Comparison of ENCODE assay signal across 26 mouse cellular contexts in genomic region chr3:116773836-116774235, GRCm38 (mm10). TPM values are rescaled to one million over a fixed set of nuclear protein-coding genes. Genes with fewer than 3 reads are reported as not detected.
DNase-seq lines count a peak whose midpoint lies in the region; ATAC-seq and TF ChIP-seq lines count a peak whose summit lies in the region.
"Had no signal": no experiment of that assay in that cellular context is flagged by ENCODE, and none has a peak within 500 bp of the region (broad histone marks: within the 10 kb centered on the region; RNA-seq: fewer than 3 reads in every experiment).

No protein-coding gene starts in this region.

- H3K4me1 ChIP-seq in E14TG2a.4 (replicated peaks; ENCODE audit: low read depth, low read length), result peaks cover 18% of the 10 kb centered on the region; the same call in 1 of the 2 replicates
- no peaks in the 10 kb centered on the region for H3K4me1 ChIP-seq in limb, embryonic 15.5 days
- H3K4me1 ChIP-seq in hindbrain, embryonic 10.5 days (replicated peaks), result no peaks in the 10 kb centered on the region
- H3K4me1 ChIP-seq: embryonic facial prominence, embryonic 15.5 days; forebrain, embryonic 10.5 days; heart, embryonic 10.5 days; heart, embryonic 15.5 days; hindbrain, embryonic 12.5 days had no signal

- H3K27me3 ChIP-seq in E14TG2a.4 (ENCODE audit: insufficient read depth, low read length), result no peaks in the 10 kb centered on the region
- no peaks in the 10 kb centered on the region for H3K27me3 ChIP-seq in limb, embryonic 15.5 days
- H3K27me3 ChIP-seq in hindbrain, embryonic 10.5 days (ENCODE audit: insufficient read depth, poor library complexity, severe bottlenecking), result no peaks in the 10 kb centered on the region
- H3K27me3 ChIP-seq: embryonic facial prominence, embryonic 15.5 days; heart, embryonic 15.5 days; hindbrain, embryonic 12.5 days had no signal

- H3K9me3 ChIP-seq in E14TG2a.4 (ENCODE audit: low read length), result no peaks in the 10 kb centered on the region
- no peaks in the 10 kb centered on the region for H3K9me3 ChIP-seq in limb, embryonic 15.5 days
- no peaks in the 10 kb centered on the region for H3K9me3 ChIP-seq in hindbrain, embryonic 10.5 days
- H3K9me3 ChIP-seq: embryonic facial prominence, embryonic 15.5 days; forebrain, embryonic 10.5 days; G1E; heart, embryonic 10.5 days; heart, embryonic 15.5 days; hindbrain, embryonic 12.5 days had no signal

- ATAC-seq in limb, embryonic 15.5 days (ENCODE audit: insufficient number of reproducible peaks, low FRiP score, low TSS enrichment, low read depth), result 0 out of 2 replicates have a peak, but pooled peaks have one; percentile 24
- ATAC-seq: CD4-positive, CD25-positive, alpha-beta regulatory T cell, adult 4 months; forebrain, embryonic 14.5 days; hindbrain, embryonic 16.5 days had no signal

- H3K4me2 ChIP-seq in limb, embryonic 15.5 days, result no peak overlapping the region
- H3K4me2 ChIP-seq: embryonic facial prominence, embryonic 15.5 days; heart, embryonic 15.5 days; hindbrain, embryonic 12.5 days had no signal

- peaks cover 47% of the 10 kb centered on the region for H3K36me3 ChIP-seq in E14TG2a.4 (ENCODE audit: insufficient read depth, low read length)
- peaks cover 67% of the 10 kb centered on the region for H3K36me3 ChIP-seq in limb, embryonic 15.5 days
- H3K36me3 ChIP-seq in hindbrain, embryonic 10.5 days, result peaks cover 69% of the 10 kb centered on the region

- intact Hi-C loops in heart, postnatal 36 days (cut with DNase I), result no loop called here

- H3K27ac ChIP-seq in limb, embryonic 15.5 days, result no peak overlapping the region
- H3K27ac ChIP-seq in hindbrain, embryonic 10.5 days, result no peak overlapping the region
- H3K27ac ChIP-seq: embryonic facial prominence, embryonic 15.5 days; forebrain, embryonic 10.5 days; heart, embryonic 10.5 days; heart, embryonic 15.5 days; hindbrain, embryonic 12.5 days had no signal

- peak; percentile 77 for DNase-seq in heart, adult 11 months
- DNase-seq in heart, postnatal 36 days, result no peak
- peak; percentile 73 for DNase-seq in R1 (ENCODE audit: low read depth, low spot score)
- no peak for DNase-seq in hindbrain, embryonic 10.5 days (ENCODE audit: low spot score)
- no peak for DNase-seq in left cerebral cortex, adult 11 months (ENCODE audit: low spot score)
- DNase-seq: adrenal gland, adult 2 months; adrenal gland, postnatal 25 days; B cell, adult 2 months; cerebellum, adult 8-10 months; cerebellum, postnatal 14 days; embryo, embryonic 11 days; gastrocnemius, postnatal 36 days; heart, adult 18-20 months; kidney, adult 11 months had no signal

- H3K4me3 ChIP-seq in E14TG2a.4 (replicated peaks; ENCODE audit: low read length), result peak overlapping the region; percentile 56
- H3K4me3 ChIP-seq in limb, embryonic 15.5 days, result no peak overlapping the region
- no peak overlapping the region for H3K4me3 ChIP-seq in hindbrain, embryonic 10.5 days
- H3K4me3 ChIP-seq: embryonic facial prominence, embryonic 15.5 days; erythroblast, embryonic 14.5 days; forebrain, embryonic 10.5 days; heart, embryonic 10.5 days; heart, embryonic 15.5 days; hindbrain, embryonic 12.5 days had no signal

- H3K9ac ChIP-seq in limb, embryonic 15.5 days, result no peak overlapping the region
- H3K9ac ChIP-seq: embryonic facial prominence, embryonic 15.5 days; heart, embryonic 15.5 days; hindbrain, embryonic 12.5 days had no signal

- TF ChIP-seq CTCF in E14TG2a.4 (conservative IDR thresholded peaks at IDR 0.05; ENCODE audit: low read length), result no peak

- WGBS in limb, embryonic 15.5 days, result 77% methylated on average over 12 of the region's 12 CpGs
- WGBS in hindbrain, embryonic 10.5 days, result 88% methylated on average over 12 of the region's 12 CpGs

RNA-seq across cellular contexts. Expression of gene Agl, which starts 34.1 kb away (rescaled TPM):
- 100 to 1,000 TPM; 189 to 212 TPM for total RNA-seq in heart, postnatal 36 days (2021)
- 24.0 and 37.2 TPM in 2 replicates for polyA plus RNA-seq in limb, embryonic 15.5 days (2015; fragmentation: Nextera tagmentation; extraction: Ambion mirVana)
- polyA plus RNA-seq in hindbrain, embryonic 10.5 days (2016; fragmentation: Nextera tagmentation; extraction: Ambion mirVana), result 9.6 and 10.7 TPM in 2 replicates
- polyA plus RNA-seq: erythroblast, embryonic 14.5 days had no signal

Comparison
In these comparisons a context has a peak if more than half of its experiments do, and no peak if none do; other contexts are left out.
1. DNase-seq: peak in heart, adult 11 months (single experiment) and R1 (single experiment); none in heart, postnatal 36 days (0 of 2), hindbrain, embryonic 10.5 days (single experiment) and left cerebral cortex, adult 11 months (single experiment).